Mouse (Mus musculus): ENCODE results near the gene 2210016L21Rik.
A peak's percentile ranks its signal among the peaks of the same experiment; 100 is the strongest.
"Not testable (repeated sequence)": the region's sequence is repeated elsewhere in the genome, so short reads cannot be mapped to it uniquely, and the experiment has no call there.

The 2210016L21Rik gene

GRCm38 (mm10) chr5:114942074-114942765 lies at the start of gene 2210016L21Rik:
TSS of gene 2210016L21Rik (plus strand) at chr5:114942158.
- peak; percentile 85 to 92 for DNase-seq

- no peak for DNase-seq
Measured at GRCm38 (mm10) chr5:114895542-114895941, 46.4 kb upstream of the 2210016L21Rik start.

- DNase-seq = peak in 1 of 2 experiments; percentile 7
Measured at GRCm38 (mm10) chr5:114896688-114897373, 45.1 kb upstream of the 2210016L21Rik start, which contains the start of gene Oasl2. TSS of gene Oasl2 (plus strand) at chr5:114896936.

GRCm38 (mm10) chr5:114897374-114897793 lies 44.6 kb upstream of the 2210016L21Rik start:
- DNase-seq = peak; percentile 46 to 65

GRCm38 (mm10) chr5:114898857-114899256 lies 43.1 kb upstream of the 2210016L21Rik start:
- no peak for DNase-seq

- peak; percentile 74 to 78 for DNase-seq
Measured at GRCm38 (mm10) chr5:114902413-114902812, 39.5 kb upstream of the 2210016L21Rik start.

GRCm38 (mm10) chr5:114908598-114909305 lies 33.2 kb upstream of the 2210016L21Rik start:
- DNase-seq = peak in 1 of 2 experiments; percentile 15

- no peak for DNase-seq
Measured at GRCm38 (mm10) chr5:114913686-114914085, 28.3 kb upstream of the 2210016L21Rik start.

- no peak for DNase-seq
Measured at GRCm38 (mm10) chr5:114914855-114915254, 27.1 kb upstream of the 2210016L21Rik start.

GRCm38 (mm10) chr5:114915854-114916253 lies 26.1 kb upstream of the 2210016L21Rik start:
- DNase-seq = no peak

GRCm38 (mm10) chr5:114916777-114917176 lies 25.2 kb upstream of the 2210016L21Rik start:
- no peak for DNase-seq

- not testable (repeated sequence) for DNase-seq
Measured at GRCm38 (mm10) chr5:114917357-114917756, 24.6 kb upstream of the 2210016L21Rik start.

- peak in 1 of 2 experiments; percentile 43 for DNase-seq
Measured at GRCm38 (mm10) chr5:114921551-114922365, 20.2 kb upstream of the 2210016L21Rik start.

- no peak for DNase-seq
Measured at GRCm38 (mm10) chr5:114922366-114922731, 19.6 kb upstream of the 2210016L21Rik start.

- peak; percentile 71 to 79 for DNase-seq
Measured at GRCm38 (mm10) chr5:114922998-114923473, 18.9 kb upstream of the 2210016L21Rik start, which contains the start of gene Oasl1. TSS of gene Oasl1 (plus strand) at chr5:114923240.

GRCm38 (mm10) chr5:114926153-114926684 lies 15.7 kb upstream of the 2210016L21Rik start:
- DNase-seq = no peak

- peak in 1 of 2 experiments; percentile 25 for DNase-seq
Measured at GRCm38 (mm10) chr5:114926753-114927152, 15.2 kb upstream of the 2210016L21Rik start.

- DNase-seq = no peak
Measured at GRCm38 (mm10) chr5:114931626-114932025, 10.3 kb upstream of the 2210016L21Rik start.

GRCm38 (mm10) chr5:114933206-114933605 lies 8.8 kb upstream of the 2210016L21Rik start:
- no peak for DNase-seq

GRCm38 (mm10) chr5:114935838-114936237 lies 6.1 kb upstream of the 2210016L21Rik start:
- DNase-seq = no peak

- DNase-seq = not testable (repeated sequence)
Measured at GRCm38 (mm10) chr5:114941138-114941537, 820 bp upstream of the 2210016L21Rik start.

- no peak for DNase-seq
Measured at GRCm38 (mm10) chr5:114942766-114943130, 790 bp downstream of the 2210016L21Rik start.
